Mouse (Mus musculus): ENCODE measurements around the gene Ap2s1. TPM values are rescaled to one million over a fixed set of nuclear protein-coding genes. Genes with fewer than 3 reads are reported as not detected.

Gene Ap2s1
- total RNA-seq, 1 experiment from 2014 or later, result 130 TPM

- no peak for DNase-seq
These were observed 56.7 kb downstream of the Ap2s1 start for GRCm38 (mm10) chr7:16794886-16795285.

Other genes with a start within 250 kb of the Ap2s1 start
- 55.2 and 57.6 TPM in 2 replicates for gene Arhgap35, start 123.4 kb upstream of the Ap2s1 start, total RNA-seq (2021)
- gene Ceacam15, start 62.7 kb upstream of the Ap2s1 start, total RNA-seq (2021), result not detected in 2 replicates
- gene Ceacam9, start 16.5 kb upstream of the Ap2s1 start, total RNA-seq (2021), result not detected in 2 replicates
- 120 and 160 TPM in 2 replicates for gene Slc1a5, start 42.9 kb downstream of the Ap2s1 start, total RNA-seq (2021)
- gene Strn4, start 77.5 kb downstream of the Ap2s1 start, total RNA-seq (2021), result 71.1 and 71.7 TPM in 2 replicates
- 23.8 and 25.1 TPM in 2 replicates for gene Fkrp, start 78.3 kb downstream of the Ap2s1 start, total RNA-seq (2021)
- gene Prkd2, start 104.5 kb downstream of the Ap2s1 start, total RNA-seq (2021), result 25.0 and 35.4 TPM in 2 replicates
- 2.6 and 4.1 TPM in 2 replicates for gene Dact3, start 136.9 kb downstream of the Ap2s1 start, total RNA-seq (2021)
- 0.59 and 0.60 TPM in 2 replicates for gene Gng8, start 153.4 kb downstream of the Ap2s1 start, total RNA-seq (2021)
- 1.2 and 2.6 TPM in 2 replicates for gene Ptgir, start 168.1 kb downstream of the Ap2s1 start, total RNA-seq (2021)
- 222 and 231 TPM in 2 replicates for gene Calm3, start 185.7 kb downstream of the Ap2s1 start, total RNA-seq (2021)
- 24.6 and 27.2 TPM in 2 replicates for gene Pnmal2, start 206.3 kb downstream of the Ap2s1 start, total RNA-seq (2021)
- gene Pnmal1, start 221.3 kb downstream of the Ap2s1 start, total RNA-seq (2021), result 4.6 and 5.6 TPM in 2 replicates
- gene Gm42372, start 244.7 kb downstream of the Ap2s1 start, total RNA-seq (2021), result 1.3 and 1.6 TPM in 2 replicates